Mouse (Mus musculus): ENCODE data around the gene Dlg2.

DNA sequence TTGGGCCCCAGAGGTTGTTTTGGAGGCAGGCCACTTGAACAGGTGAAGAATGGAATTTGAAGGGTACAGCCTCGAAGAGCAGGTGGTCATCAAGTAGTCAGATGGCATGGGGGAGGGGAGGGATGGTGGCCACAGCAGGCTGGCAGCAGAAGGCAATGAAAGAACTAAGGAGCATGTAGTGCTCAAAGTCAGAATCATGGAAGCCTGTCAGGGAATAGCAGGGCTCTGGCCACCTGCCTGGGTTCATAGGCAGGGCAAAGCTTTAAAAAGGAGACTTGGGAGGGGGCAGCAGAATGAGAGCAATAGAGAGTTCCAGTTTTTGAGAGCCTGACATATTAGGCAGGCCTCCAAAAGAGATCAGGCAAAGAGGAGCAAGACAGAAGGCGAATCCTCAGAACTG lies 1096.2 kb downstream of the Dlg2 start:
- TF ChIP-seq CTCF (conservative IDR thresholded peaks at IDR 0.05; ENCODE audit: low read length) (no peak), POU5F1 (IDR thresholded peaks at IDR 0.05; ENCODE audit: borderline replicate concordance, low read length) (no peak), NANOG (IDR thresholded peaks at IDR 0.05; ENCODE audit: borderline replicate concordance, low read length) (no peak)
